Mouse (Mus musculus): ENCODE data around the gene Acot12.

The Acot12 gene

DNA sequence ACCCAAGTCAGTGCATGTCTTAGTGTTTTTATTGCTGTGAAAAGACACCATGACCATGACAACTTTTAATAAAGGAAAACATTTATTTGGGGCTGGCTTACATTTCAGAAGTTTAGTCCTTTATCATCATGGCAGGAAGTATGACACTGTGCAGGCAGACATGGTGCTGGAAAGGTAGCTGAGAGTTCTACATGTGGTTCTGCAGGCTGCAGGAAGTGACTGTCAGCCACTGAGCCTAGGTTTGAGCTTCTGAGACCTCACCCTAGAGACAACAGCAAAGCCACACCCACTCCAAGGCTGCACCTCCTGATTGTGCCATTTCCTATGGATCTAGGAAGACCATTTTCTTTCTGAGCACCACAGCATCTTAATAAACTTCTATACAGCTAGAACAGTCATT, 86.6 kb downstream of the Acot12 start:
- no peak for DNase-seq

All from thymus, postnatal 4 days (tissue).